Mouse (Mus musculus) heart, embryonic 12.5 days (tissue): ENCODE measurements around the gene Rnf222. TPM values are rescaled to one million over a fixed set of nuclear protein-coding genes. Genes with fewer than 3 reads are reported as not detected.

Source experiments
- ATAC-seq: fragments of 200-750 bp; cut with Nextera tagmentation; 2 replicates; pipeline ENCODE4 v1.8.0; 2017; ENCODE audit warnings: moderate TSS enrichment, moderate library complexity; ENCODE audit not compliant: insufficient number of reproducible peaks, low FRiP score
- H3K27ac ChIP-seq: fragments of 300-500 bp; sonication (generic); 2 replicates; pipeline ENCODE4 v1.5.1; 2016; ENCODE audit warnings: mild to moderate bottlenecking, moderate library complexity; ENCODE audit not compliant: poor library complexity, severe bottlenecking
- H3K27me3 ChIP-seq: fragments of 300-500 bp; sonication (generic); replicated peaks from 2 replicates; pipeline ENCODE4 v1.6.1; 2016; ENCODE audit warnings: mild to moderate bottlenecking, moderate library complexity
- H3K36me3 ChIP-seq: fragments of 300-500 bp; sonication (generic); 2 replicates; pipeline ENCODE4 v1.6.1; 2016; ENCODE audit warnings: mild to moderate bottlenecking, moderate library complexity
- H3K4me1 ChIP-seq: fragments of 300-500 bp; sonication (generic); replicated peaks from 2 replicates; pipeline ENCODE4 v1.6.1; 2016; ENCODE audit warnings: mild to moderate bottlenecking
- H3K4me2 ChIP-seq: fragments of 300-500 bp; sonication (generic); 2 replicates; pipeline ENCODE4 v1.6.1; 2016; ENCODE audit warnings: mild to moderate bottlenecking, moderate library complexity
- H3K4me3 ChIP-seq: fragments of 300-500 bp; sonication (generic); 2 replicates; pipeline ENCODE4 v1.5.1; 2016; ENCODE audit warnings: mild to moderate bottlenecking
- H3K9ac ChIP-seq: fragments of 300-500 bp; sonication (generic); 2 replicates; pipeline ENCODE4 v1.6.1; 2016; ENCODE audit warnings: mild to moderate bottlenecking, moderate library complexity
- H3K9me3 ChIP-seq: fragments of 300-500 bp; sonication (generic); replicated peaks from 2 replicates; pipeline ENCODE4 v1.6.1; 2016; ENCODE audit warnings: mild to moderate bottlenecking, moderate library complexity
- WGBS: fragments of 180-500 bp; shearing (Covaris S2); methylation state at CpG from one replicate; pipeline ENCODE4 v1.1.7; 2016; 5-methylcytosine and 5-hydroxymethylcytosine counted together
- polyA plus RNA-seq: library from polyadenylated mRNA; unstranded; fragments of >200 nt; fragmentation: Nextera tagmentation; extraction: Ambion mirVana; gene quantifications from 2 replicates; pipeline ENCODE4 v1.2.1, GENCODE M21; 2016

Gene Rnf222
- polyA plus RNA-seq, 1 experiment from 2014 or later, result 0.17 TPM

DNA sequence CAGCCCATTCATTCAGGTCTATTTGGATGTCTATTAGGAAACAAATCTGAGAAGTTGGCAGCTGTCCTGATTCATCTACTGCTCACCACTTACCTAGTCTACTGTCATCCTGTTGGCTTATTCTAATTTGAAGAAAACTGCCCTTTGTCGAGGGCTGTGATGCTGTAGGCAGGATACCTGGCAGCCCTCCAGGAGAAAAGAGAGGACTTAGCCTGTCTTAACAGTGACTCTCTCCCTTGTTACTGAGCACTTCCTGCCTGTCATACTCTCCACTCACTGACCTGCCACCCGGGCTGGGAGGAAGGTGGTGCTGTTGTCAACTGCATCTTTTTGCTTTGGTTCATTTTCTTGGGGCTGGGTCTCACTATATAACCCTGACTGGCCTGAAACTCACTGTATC, 2.3 kb downstream of the Rnf222 start:
- Histone ChIP-seq H3K36me3 (no peaks in the 10 kb centered on the region), H3K27me3 (0 out of 2 replicates have a peak, but pooled peaks cover 4% of the 10 kb centered on the region), H3K9me3 (no peaks in the 10 kb centered on the region), H3K27ac (no peak overlapping the region), H3K9ac (no peak overlapping the region), H3K4me1 (peaks cover 13% of the 10 kb centered on the region), H3K4me3 (no peak overlapping the region), H3K4me2 (no peak overlapping the region)
- WGBS, result 35% methylated on average over 2 of the region's 2 CpGs
- ATAC-seq, result no peak

DNA sequence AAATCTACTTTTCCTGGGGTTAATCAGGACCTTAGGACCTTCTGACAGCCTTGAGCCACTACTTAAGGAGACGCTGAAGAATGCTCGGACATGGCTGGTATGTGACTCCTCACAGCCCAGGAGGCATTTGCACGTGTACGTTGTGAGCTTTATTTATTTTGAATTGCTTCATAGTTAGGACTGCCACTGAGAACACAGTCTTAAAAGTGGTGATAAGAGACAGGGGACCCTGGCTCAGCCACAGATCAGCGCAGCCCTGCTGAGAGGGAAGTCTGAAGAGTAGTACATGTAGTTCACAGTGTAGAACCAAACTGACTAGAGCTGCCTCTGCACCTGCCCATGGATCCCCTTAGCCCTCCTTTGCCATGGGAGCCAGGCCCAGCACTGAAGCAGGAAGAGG, 3.5 kb downstream of the Rnf222 start:
- Histone ChIP-seq H3K4me3 (no peak overlapping the region), H3K4me1 (peaks cover 13% of the 10 kb centered on the region), H3K36me3 (no peaks in the 10 kb centered on the region), H3K27ac (0 out of 2 replicates have a peak overlapping the region, but pooled peaks have one; percentile 10), H3K4me2 (no peak overlapping the region), H3K9me3 (no peaks in the 10 kb centered on the region), H3K9ac (no peak overlapping the region), H3K27me3 (0 out of 2 replicates have a peak, but pooled peaks cover 4% of the 10 kb centered on the region)
- no peak; the same call in 1 of the 2 replicates for ATAC-seq
- 59% methylated on average over 5 of the region's 5 CpGs for WGBS

DNA sequence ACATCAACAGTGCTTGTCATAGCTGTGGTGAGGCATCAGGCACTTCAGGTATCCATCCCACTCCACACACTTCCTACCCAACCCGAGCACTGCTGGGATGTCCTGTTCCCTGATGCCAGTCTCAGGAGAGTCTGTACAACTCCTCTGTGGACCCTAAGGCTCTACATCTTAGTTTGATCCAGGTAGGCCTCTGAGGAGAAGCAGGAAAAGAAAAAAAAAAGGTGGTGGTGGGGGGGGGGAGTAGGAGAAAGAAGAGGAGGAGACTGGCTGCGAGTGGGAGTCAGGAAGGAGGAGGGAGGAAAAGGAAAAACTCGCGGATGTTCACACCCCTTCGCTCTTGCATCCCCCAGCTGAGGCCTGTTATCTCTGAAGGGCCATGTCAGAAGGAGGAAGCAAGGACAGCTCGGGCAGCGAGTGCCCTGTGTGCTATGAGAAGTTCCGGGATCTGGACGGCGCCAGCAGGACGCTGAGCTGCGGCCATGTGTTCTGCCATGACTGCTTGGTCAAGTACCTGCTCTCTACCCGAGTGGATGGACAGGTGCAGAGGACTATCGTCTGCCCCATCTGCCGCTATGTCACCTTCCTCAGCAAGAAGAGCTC, 4.0 kb downstream of the Rnf222 start:
- Histone ChIP-seq H3K4me1 (peaks cover 13% of the 10 kb centered on the region), H3K9me3 (no peaks in the 10 kb centered on the region), H3K36me3 (no peaks in the 10 kb centered on the region), H3K27ac (peak overlapping the region; percentile 25; the same call in 1 of the 2 replicates), H3K27me3 (0 out of 2 replicates have a peak, but pooled peaks cover 4% of the 10 kb centered on the region), H3K4me2 (peak overlapping the region; percentile 43), H3K4me3 (no peak overlapping the region), H3K9ac (peak overlapping the region; percentile 31; the same call in 1 of the 2 replicates)
- 29% methylated on average over 14 of the region's 15 CpGs for WGBS
- peak; percentile 61 for ATAC-seq

DNA sequence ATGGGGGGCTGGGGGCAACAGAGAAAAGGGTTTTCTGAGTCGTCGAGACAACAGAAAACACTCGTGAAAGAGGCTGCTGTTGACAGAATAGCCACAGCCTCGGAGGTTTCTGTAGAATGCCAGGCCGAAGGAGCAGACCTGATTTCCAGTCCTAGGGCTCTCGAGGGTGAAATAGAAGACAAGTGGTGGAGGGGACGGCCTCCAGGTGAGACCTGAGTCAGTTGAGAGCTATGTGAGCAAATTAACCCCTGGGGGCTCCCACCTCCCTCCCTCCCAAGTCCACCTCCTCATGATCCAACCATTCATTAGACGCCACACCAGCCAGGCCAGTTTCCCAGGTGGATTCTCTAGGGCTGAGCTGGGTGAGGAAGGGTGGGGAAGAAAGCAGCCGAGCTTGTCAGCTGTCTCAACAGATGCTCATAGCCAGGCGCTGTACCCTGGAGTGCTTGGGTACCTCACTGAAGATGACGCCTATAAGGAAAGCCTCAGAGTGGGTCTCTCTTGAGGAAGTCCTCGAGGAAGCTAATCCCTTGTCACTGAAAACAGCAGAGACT, 5.6 kb downstream of the Rnf222 start:
- Histone ChIP-seq H3K9me3 (no peaks in the 10 kb centered on the region), H3K4me3 (no peak overlapping the region), H3K4me2 (no peak overlapping the region), H3K9ac (no peak overlapping the region), H3K36me3 (no peaks in the 10 kb centered on the region), H3K27ac (no peak overlapping the region), H3K4me1 (peaks cover 13% of the 10 kb centered on the region), H3K27me3 (0 out of 2 replicates have a peak, but pooled peaks cover 4% of the 10 kb centered on the region)
- ATAC-seq, result no peak
- 64% methylated on average over 12 of the region's 12 CpGs for WGBS

DNA sequence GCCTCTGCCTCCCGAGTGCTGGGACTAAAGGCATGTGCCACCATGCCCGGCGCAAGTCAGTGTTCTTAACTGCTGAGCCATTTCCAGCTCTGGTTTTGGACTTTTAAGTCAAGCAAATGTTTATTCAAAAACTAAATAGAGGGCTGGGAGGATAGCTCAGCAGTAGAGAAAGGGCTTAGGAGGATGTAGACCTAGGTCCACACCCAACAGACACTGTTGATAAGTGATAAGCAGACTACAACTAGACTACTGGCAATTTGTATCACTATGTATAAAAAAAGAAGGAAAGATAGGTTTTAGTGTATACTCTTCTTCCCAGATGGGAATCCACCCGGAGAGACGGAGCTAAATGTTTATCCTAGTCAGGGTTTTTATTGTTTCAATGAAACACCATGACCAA, 7.9 kb downstream of the Rnf222 start:
- Histone ChIP-seq H3K9ac (no peak overlapping the region), H3K36me3 (no peaks in the 10 kb centered on the region), H3K4me3 (no peak overlapping the region), H3K4me1 (peaks cover 18% of the 10 kb centered on the region), H3K4me2 (no peak overlapping the region), H3K27ac (no peak overlapping the region), H3K9me3 (no peaks in the 10 kb centered on the region), H3K27me3 (0 out of 2 replicates have a peak, but pooled peaks cover 4% of the 10 kb centered on the region)
- no peak for ATAC-seq
- WGBS, result 76% methylated on average over 5 of the region's 5 CpGs

DNA sequence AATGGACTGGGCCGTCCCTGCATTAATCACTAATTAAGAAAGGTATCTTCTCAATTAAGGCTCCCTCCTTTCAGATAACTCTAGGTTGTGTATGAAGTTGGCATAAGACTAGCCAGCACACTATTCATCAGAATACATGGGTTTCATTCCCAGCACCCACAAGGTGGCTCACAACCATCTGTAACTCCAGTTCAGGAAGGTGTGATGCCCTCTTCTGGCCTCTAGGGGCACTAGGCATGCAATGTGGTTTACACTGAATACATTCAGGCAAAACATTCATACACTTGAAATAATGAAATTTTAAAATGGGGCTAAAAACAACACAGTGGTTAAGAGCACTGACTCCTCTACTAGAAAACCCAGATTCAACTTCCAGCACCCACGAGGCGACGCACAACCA, 8.8 kb downstream of the Rnf222 start:
- Histone ChIP-seq H3K9me3 (no peaks in the 10 kb centered on the region), H3K27ac (no peak overlapping the region), H3K9ac (no peak overlapping the region), H3K36me3 (no peaks in the 10 kb centered on the region), H3K4me3 (no peak overlapping the region), H3K4me2 (no peak overlapping the region), H3K4me1 (peaks cover 14% of the 10 kb centered on the region), H3K27me3 (0 out of 2 replicates have a peak, but pooled peaks cover 4% of the 10 kb centered on the region)
- WGBS, result 51% methylated on average over 4 of the region's 4 CpGs
- ATAC-seq, result no peak

DNA sequence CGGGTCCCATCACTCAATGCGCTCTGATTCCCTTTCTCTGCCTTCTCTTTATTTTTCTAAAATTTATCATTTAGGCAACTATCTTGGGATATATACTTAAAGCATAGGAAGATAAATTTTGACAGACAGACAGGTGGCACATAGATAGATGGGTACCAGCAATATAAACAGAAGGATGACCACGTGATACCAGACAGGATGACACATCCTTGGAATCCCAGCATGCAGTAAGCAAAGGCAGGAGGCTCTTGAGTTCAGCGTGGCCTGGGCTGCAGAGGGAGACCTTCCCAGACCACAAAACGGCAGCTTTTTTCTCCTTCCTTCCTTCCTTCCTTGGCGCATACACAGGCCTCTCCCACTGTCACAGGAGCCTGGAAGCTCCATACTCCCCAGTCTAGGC, 9.5 kb downstream of the Rnf222 start:
- Histone ChIP-seq H3K4me2 (no peak overlapping the region), H3K4me3 (no peak overlapping the region), H3K9ac (no peak overlapping the region), H3K27ac (no peak overlapping the region), H3K9me3 (no peaks in the 10 kb centered on the region), H3K36me3 (peaks cover 5% of the 10 kb centered on the region), H3K27me3 (0 out of 2 replicates have a peak, but pooled peaks cover 3% of the 10 kb centered on the region), H3K4me1 (peaks cover 13% of the 10 kb centered on the region)
- ATAC-seq, result no peak
- 64% methylated on average over 6 of the region's 6 CpGs for WGBS

DNA sequence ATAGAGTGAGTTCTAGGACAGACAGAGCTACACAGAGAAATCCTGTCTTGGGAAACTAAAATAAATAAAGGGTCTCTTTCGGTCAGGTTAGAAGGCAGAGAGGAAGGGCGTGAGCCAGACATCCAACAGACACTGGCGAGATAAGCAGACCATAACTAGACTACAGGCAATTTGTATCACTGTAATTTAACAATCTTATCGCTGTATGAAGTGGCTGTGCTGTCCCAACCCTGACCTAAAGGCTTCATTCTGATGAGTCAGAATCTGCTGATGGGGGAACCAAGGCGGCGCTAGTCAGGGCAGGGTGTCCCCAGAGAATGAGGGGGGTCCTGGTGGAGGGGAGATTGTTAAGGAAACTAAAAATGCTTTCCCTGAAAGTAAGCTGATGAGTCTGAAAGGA, 10.4 kb downstream of the Rnf222 start:
- no peak for ATAC-seq
- peaks cover 15% of the 10 kb centered on the region for H3K36me3 ChIP-seq
- H3K4me1 ChIP-seq, result peaks cover 15% of the 10 kb centered on the region
- H3K27me3 ChIP-seq, result no peaks in the 10 kb centered on the region
- H3K27ac ChIP-seq, result no peak overlapping the region
- H3K4me2 ChIP-seq, result no peak overlapping the region
- no peak overlapping the region for H3K4me3 ChIP-seq
- 62% methylated on average over 6 of the region's 6 CpGs for WGBS
- no peak overlapping the region for H3K9ac ChIP-seq
- H3K9me3 ChIP-seq, result no peaks in the 10 kb centered on the region

DNA sequence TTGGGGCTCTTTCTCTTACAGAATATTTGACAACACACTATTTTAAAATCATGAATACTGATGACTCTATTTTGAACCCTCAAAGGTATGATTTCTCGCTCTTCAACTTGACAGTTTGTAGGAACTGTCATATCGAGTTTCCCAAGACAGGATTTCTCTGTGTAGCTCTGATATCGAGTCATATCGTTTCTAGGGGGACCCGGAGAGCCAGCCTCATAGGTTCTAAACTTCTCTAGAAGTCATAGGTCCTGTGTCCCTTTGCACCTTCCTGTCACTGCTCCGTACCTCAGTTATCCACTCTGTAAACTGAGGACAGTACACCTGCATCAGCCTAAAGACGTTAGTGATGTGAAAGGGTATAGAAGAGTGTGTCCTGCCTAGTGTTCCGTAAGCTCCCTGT, 11.5 kb downstream of the Rnf222 start:
- peaks cover 15% of the 10 kb centered on the region for H3K4me1 ChIP-seq
- H3K27me3 ChIP-seq, result no peaks in the 10 kb centered on the region
- no peak overlapping the region for H3K4me3 ChIP-seq
- WGBS, result 84% methylated on average over 8 of the region's 8 CpGs
- no peak overlapping the region for H3K9ac ChIP-seq
- H3K27ac ChIP-seq, result no peak overlapping the region
- no peaks in the 10 kb centered on the region for H3K9me3 ChIP-seq
- no peak for ATAC-seq
- H3K4me2 ChIP-seq, result no peak overlapping the region
- peaks cover 25% of the 10 kb centered on the region for H3K36me3 ChIP-seq

DNA sequence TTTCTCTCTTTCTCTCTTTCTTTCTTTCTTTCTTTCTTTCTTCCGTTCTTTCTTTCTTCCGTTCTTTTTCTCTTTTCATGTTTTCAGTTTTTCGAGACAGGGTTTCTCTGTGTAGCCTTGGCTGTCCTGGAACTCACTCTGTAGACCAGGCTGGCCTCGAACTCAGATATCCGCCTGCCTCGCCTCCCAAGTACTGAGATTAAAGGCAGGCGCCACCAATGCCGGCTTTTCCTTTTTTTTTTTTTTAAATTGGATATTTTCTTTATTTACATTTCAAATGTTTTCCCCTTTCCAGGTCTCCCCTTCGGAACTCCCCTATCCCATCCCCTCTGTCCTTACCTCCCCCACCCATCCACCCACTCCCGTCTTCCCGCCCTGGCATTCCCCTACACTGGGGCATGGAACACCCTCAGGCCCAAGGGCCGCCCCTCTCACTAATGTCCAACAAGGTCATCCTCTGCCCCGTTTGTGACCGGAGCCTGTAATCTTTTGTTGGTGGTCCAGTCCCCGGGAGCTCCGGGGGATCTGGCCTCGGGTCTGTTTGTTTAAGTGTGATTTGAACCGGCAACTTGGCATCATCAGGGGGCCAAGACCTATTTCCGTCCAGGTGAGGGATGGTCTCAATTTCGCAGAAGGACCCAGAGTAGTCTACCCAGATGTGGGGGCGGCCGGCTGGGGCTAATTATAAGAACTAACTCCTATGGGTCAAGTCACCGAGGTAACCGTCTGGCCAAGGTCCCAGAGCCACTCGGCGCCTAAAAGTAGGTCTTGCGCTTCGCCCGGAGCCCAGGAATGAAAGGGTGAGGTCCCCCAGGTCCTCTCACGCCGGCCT, 12.4 kb downstream of the Rnf222 start:
- WGBS, result 25% methylated on average over 31 of the region's 31 CpGs
- peak; percentile 22 for ATAC-seq
- Histone ChIP-seq H3K36me3 (peaks cover 33% of the 10 kb centered on the region), H3K4me2 (peak overlapping the region; percentile 77), H3K9ac (peak overlapping the region; percentile 58), H3K4me1 (peaks cover 15% of the 10 kb centered on the region), H3K9me3 (no peaks in the 10 kb centered on the region), H3K27ac (no peak overlapping the region), H3K4me3 (peak overlapping the region; percentile 78), H3K27me3 (no peaks in the 10 kb centered on the region)

DNA sequence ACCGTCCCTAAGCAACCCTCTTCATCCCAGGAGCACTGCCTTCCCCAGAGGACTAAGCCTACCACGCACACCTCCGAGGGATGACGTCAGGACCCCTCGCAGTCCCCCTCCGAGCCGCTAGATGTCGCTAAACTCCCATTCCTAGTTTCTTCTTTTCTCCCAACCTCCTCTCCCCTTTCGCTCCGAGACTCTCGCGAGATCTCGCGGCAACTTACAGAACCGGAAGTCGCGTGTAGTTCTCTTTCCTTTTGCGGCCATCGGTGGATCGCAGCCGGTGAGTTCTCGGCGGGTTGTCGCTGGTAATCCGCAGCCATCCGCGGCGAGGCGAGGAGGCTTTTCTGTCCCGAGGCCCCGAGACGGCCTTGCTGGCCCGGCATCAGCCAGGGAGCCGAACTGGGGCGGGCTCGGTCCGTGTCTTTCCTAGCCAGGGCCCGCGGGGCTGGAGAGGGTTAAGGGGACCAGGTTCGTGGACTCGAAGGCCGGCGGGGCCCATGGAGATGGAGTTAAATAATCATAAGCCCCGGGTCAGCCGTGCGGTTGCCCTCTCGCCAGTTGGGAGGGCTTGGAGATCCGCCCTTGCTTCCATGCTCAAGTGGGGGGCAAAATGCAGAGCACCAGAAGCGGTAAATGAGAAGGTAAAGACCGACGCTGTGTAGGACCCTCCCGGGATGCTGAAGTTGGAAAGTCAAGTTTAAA, 13.1 kb downstream of the Rnf222 start, which contains the start of gene Rpl26:
Rpl26 (plus strand) TSS at position 233 of the 696 bp plus-strand sequence.
- Histone ChIP-seq H3K9ac (peak within 1 kb of the TSS; percentile 93), H3K27me3 (no peaks in the 10 kb centered on the region), H3K4me2 (peak within 1 kb of the TSS; percentile 88), H3K36me3 (peaks cover 41% of the 10 kb centered on the region), H3K9me3 (no peaks in the 10 kb centered on the region), H3K4me1 (peaks cover 15% of the 10 kb centered on the region), H3K27ac (peak within 1 kb of the TSS; percentile 94), H3K4me3 (peak within 1 kb of the TSS; percentile 78)
- peak; percentile 90 for ATAC-seq
- under 1% methylated on average over 52 of the region's 52 CpGs for WGBS
